9 mouse cellular contexts compared by ENCODE assay signal in genomic region chr4:116819968-116820901, GRCm38 (mm10). TPM values are rescaled to one million over a fixed set of nuclear protein-coding genes. Genes with fewer than 3 reads are reported as not detected.
A peak's percentile ranks its signal among the peaks of the same experiment; 100 is the strongest.
DNase-seq lines count a peak whose midpoint lies in the region; ATAC-seq and TF ChIP-seq lines count a peak whose summit lies in the region.
"Had no signal": no experiment of that assay in that cellular context is flagged by ENCODE, and none has a peak within 500 bp of the region (broad histone marks: within the 10 kb centered on the region; RNA-seq: fewer than 3 reads in every experiment).

No protein-coding gene starts in this region.

- H3K27ac ChIP-seq in kidney, embryonic 15.5 days: no peak overlapping the region
- H3K27ac ChIP-seq in embryonic facial prominence, embryonic 10.5 days (replicated peaks): peak overlapping the region; percentile 74; the same call in 1 of the 2 replicates
- no peak overlapping the region for H3K27ac ChIP-seq in hindbrain, embryonic 16.5 days (ENCODE audit: low read depth, low read length)

- TF ChIP-seq POLR2A in myocyte (IDR thresholded peaks at IDR 0.05; ENCODE audit: insufficient read length, low read depth): no peak

- H3K4me1 ChIP-seq in kidney, embryonic 15.5 days: peaks cover 22% of the 10 kb centered on the region
- peaks cover 26% of the 10 kb centered on the region for H3K4me1 ChIP-seq in embryonic facial prominence, embryonic 10.5 days
- peaks cover 14% of the 10 kb centered on the region for H3K4me1 ChIP-seq in hindbrain, embryonic 16.5 days (ENCODE audit: control insufficient read depth, insufficient read depth, low read depth, low read length)

- no peaks in the 10 kb centered on the region for H3K79me2 ChIP-seq in myocyte (ENCODE audit: control insufficient read depth, insufficient read depth)

- H3ac ChIP-seq in myocyte (ENCODE audit: control insufficient read depth, insufficient read length): no peak overlapping the region

- peak overlapping the region; percentile 51 for H3K9ac ChIP-seq in kidney, embryonic 15.5 days
- peak overlapping the region; percentile 67 for H3K9ac ChIP-seq in hindbrain, embryonic 16.5 days (ENCODE audit: low read depth, low read length)

- peak overlapping the region; percentile 97 for H3K4me2 ChIP-seq in kidney, embryonic 15.5 days
- peak overlapping the region; percentile 93 for H3K4me2 ChIP-seq in hindbrain, embryonic 16.5 days (ENCODE audit: low read length)
- peak overlapping the region; percentile 99 for H3K4me2 ChIP-seq in myocyte (ENCODE audit: low read depth)

- no peaks in the 10 kb centered on the region for H3K9me3 ChIP-seq in kidney, embryonic 15.5 days (replicated peaks)
- no peaks in the 10 kb centered on the region for H3K9me3 ChIP-seq in embryonic facial prominence, embryonic 10.5 days
- H3K9me3 ChIP-seq in hindbrain, embryonic 16.5 days (ENCODE audit: control insufficient read depth, low read length): no peaks in the 10 kb centered on the region

- peak overlapping the region; percentile 52 for H3K4me3 ChIP-seq in kidney, embryonic 15.5 days (replicated peaks)
- H3K4me3 ChIP-seq in embryonic facial prominence, embryonic 10.5 days: peak overlapping the region; percentile 58
- H3K4me3 ChIP-seq in hindbrain, embryonic 16.5 days (ENCODE audit: low read length): peak overlapping the region; percentile 49
- H3K4me3 ChIP-seq in myocyte: peak overlapping the region; percentile 28

- ATAC-seq in kidney, embryonic 15.5 days (replicated peaks; ENCODE audit: low FRiP score): 0 out of 2 replicates have a peak, but pooled peaks have one; percentile 7
- peak; percentile 3; the same call in 1 of the 2 replicates for ATAC-seq in hindbrain, embryonic 16.5 days

- peaks cover 25% of the 10 kb centered on the region for H3K36me3 ChIP-seq in kidney, embryonic 15.5 days
- H3K36me3 ChIP-seq in embryonic facial prominence, embryonic 10.5 days (replicated peaks): peaks cover 41% of the 10 kb centered on the region
- no peaks in the 10 kb centered on the region for H3K36me3 ChIP-seq in hindbrain, embryonic 16.5 days (ENCODE audit: control insufficient read depth, insufficient read depth, low read length)
- no peaks in the 10 kb centered on the region for H3K36me3 ChIP-seq in myocyte (ENCODE audit: control insufficient read depth, insufficient read depth)

- peaks cover 13% of the 10 kb centered on the region for H3K27me3 ChIP-seq in kidney, embryonic 15.5 days
- peaks cover 33% of the 10 kb centered on the region for H3K27me3 ChIP-seq in embryonic facial prominence, embryonic 10.5 days (replicated peaks; ENCODE audit: low read depth, poor library complexity, severe bottlenecking)
- H3K27me3 ChIP-seq in hindbrain, embryonic 16.5 days (replicated peaks; ENCODE audit: control insufficient read depth, insufficient read depth, low read length): peaks cover 13% of the 10 kb centered on the region
- no peaks in the 10 kb centered on the region for H3K27me3 ChIP-seq in myocyte (ENCODE audit: control insufficient read depth, insufficient read depth, insufficient read length)

- 24% methylated on average over 32 of the region's 32 CpGs for WGBS in kidney, embryonic 15.5 days
- whole genome bisulfite sequencing in embryonic facial prominence, embryonic 10.5 days: 17% methylated on average over 32 of the region's 32 CpGs
- 24% methylated on average over 32 of the region's 32 CpGs for WGBS in hindbrain, embryonic 16.5 days

- no peak for DNase-seq in kidney, postnatal 14 days
- peak; percentile 16 for DNase-seq in embryonic facial prominence, embryonic 10.5 days (ENCODE audit: low spot score)
- no peak for DNase-seq in urinary bladder, postnatal 25 days (ENCODE audit: low spot score)
- no peak for DNase-seq in frontal cortex, adult 2 months (ENCODE audit: extremely low spot score in 1 of 2, low spot score in 1 of 2)
- DNase-seq in thymus, postnatal 0 days (ENCODE audit: low spot score): no peak
- DNase-seq: thymus, adult 18-20 months had no signal

TF ChIP-seq in myocyte, 11 proteins besides CTCF, POLR2A, EP300 and RAD21:
- TF ChIP-seq SRF (IDR thresholded peaks at IDR 0.05; ENCODE audit: control insufficient read depth, insufficient read length, low read depth) (no peak), MAX (IDR thresholded peaks at IDR 0.05; ENCODE audit: low read depth) (no peak), E2F4 (IDR thresholded peaks at IDR 0.05; ENCODE audit: insufficient read depth) (no peak), POLR2AphosphoS2 (IDR thresholded peaks at IDR 0.05; ENCODE audit: insufficient read length, low read depth) (no peak)

RNA-seq across cellular contexts. Expression of gene Hpdl, which starts 1.3 kb away (rescaled TPM):
- 1.1 and 1.6 TPM in 2 replicates for polyA plus RNA-seq in kidney, embryonic 15.5 days (2015; fragmentation: Nextera tagmentation; extraction: Ambion mirVana)
- 2.3 TPM in 2 replicates for polyA plus RNA-seq in embryonic facial prominence, embryonic 10.5 days (2016; fragmentation: Nextera tagmentation; extraction: Ambion mirVana)
- polyA plus RNA-seq in hindbrain, embryonic 16.5 days (2015; fragmentation: Nextera tagmentation; extraction: Ambion mirVana): 2.1 and 2.3 TPM in 2 replicates
- 1.5 TPM for polyA plus RNA-seq in myocyte (2012; fragmentation: generic; extraction: Trizol)
- polyA plus RNA-seq in frontal cortex, adult 2 months (2012; rRNA removed): 1.6 and 1.7 TPM in 2 replicates
- polyA plus RNA-seq in thymus, postnatal 0 days (2015; fragmentation: Nextera tagmentation; extraction: Ambion mirVana): 0.22 and 0.49 TPM in 2 replicates

RNA-seq across cellular contexts. Expression of gene Mutyh, which starts 12.7 kb away (rescaled TPM):
- polyA plus RNA-seq in kidney, embryonic 15.5 days (2015; fragmentation: Nextera tagmentation; extraction: Ambion mirVana): 18.9 and 19.1 TPM in 2 replicates
- 27.4 and 32.6 TPM in 2 replicates for polyA plus RNA-seq in embryonic facial prominence, embryonic 10.5 days (2016; fragmentation: Nextera tagmentation; extraction: Ambion mirVana)
- 6.8 and 9.1 TPM in 2 replicates for polyA plus RNA-seq in hindbrain, embryonic 16.5 days (2015; fragmentation: Nextera tagmentation; extraction: Ambion mirVana)
- 3.4 TPM for polyA plus RNA-seq in myocyte (2012; fragmentation: generic; extraction: Trizol)
- 5.8 and 7.2 TPM in 2 replicates for polyA plus RNA-seq in frontal cortex, adult 2 months (2012; rRNA removed)
- 18.8 and 22.9 TPM in 2 replicates for polyA plus RNA-seq in thymus, postnatal 0 days (2015; fragmentation: Nextera tagmentation; extraction: Ambion mirVana)

RNA-seq across cellular contexts. Expression of gene Toe1, which starts 12.8 kb away (rescaled TPM):
- 38.1 and 39.8 TPM in 2 replicates for polyA plus RNA-seq in kidney, embryonic 15.5 days (2015; fragmentation: Nextera tagmentation; extraction: Ambion mirVana)
- 39.7 and 41.7 TPM in 2 replicates for polyA plus RNA-seq in embryonic facial prominence, embryonic 10.5 days (2016; fragmentation: Nextera tagmentation; extraction: Ambion mirVana)
- polyA plus RNA-seq in hindbrain, embryonic 16.5 days (2015; fragmentation: Nextera tagmentation; extraction: Ambion mirVana): 29.6 and 30.1 TPM in 2 replicates
- 15.4 TPM for polyA plus RNA-seq in myocyte (2012; fragmentation: generic; extraction: Trizol)
- 19.9 and 21.7 TPM in 2 replicates for polyA plus RNA-seq in frontal cortex, adult 2 months (2012; rRNA removed)
- 39.2 and 39.6 TPM in 2 replicates for polyA plus RNA-seq in thymus, postnatal 0 days (2015; fragmentation: Nextera tagmentation; extraction: Ambion mirVana)

RNA-seq across cellular contexts. Expression of gene Zswim5, which starts 56.9 kb away (rescaled TPM):
- 1.7 TPM in 2 replicates for polyA plus RNA-seq in kidney, embryonic 15.5 days (2015; fragmentation: Nextera tagmentation; extraction: Ambion mirVana)
- polyA plus RNA-seq in embryonic facial prominence, embryonic 10.5 days (2016; fragmentation: Nextera tagmentation; extraction: Ambion mirVana): 2.7 and 3.0 TPM in 2 replicates
- polyA plus RNA-seq in hindbrain, embryonic 16.5 days (2015; fragmentation: Nextera tagmentation; extraction: Ambion mirVana): 4.1 and 4.8 TPM in 2 replicates
- polyA plus RNA-seq in myocyte (2012; fragmentation: generic; extraction: Trizol): not detected
- 9.4 and 10.5 TPM in 2 replicates for polyA plus RNA-seq in frontal cortex, adult 2 months (2012; rRNA removed)
- 0.04 and 0.09 TPM in 2 replicates for polyA plus RNA-seq in thymus, postnatal 0 days (2015; fragmentation: Nextera tagmentation; extraction: Ambion mirVana)
